Mouse (Mus musculus): Measurements from ENCODE around the gene Ndst2. TPM values are rescaled to one million over a fixed set of nuclear protein-coding genes. Genes with fewer than 3 reads are reported as not detected.
A peak's percentile ranks its signal among the peaks of the same experiment; 100 is the strongest.
"Not testable (repeated sequence)": the region's sequence is repeated elsewhere in the genome, so short reads cannot be mapped to it uniquely, and the experiment has no call there.

Ndst2 gene
- total RNA-seq, 2 experiments from 2014 or later, result 13.1 to 15.3 TPM

DNA sequence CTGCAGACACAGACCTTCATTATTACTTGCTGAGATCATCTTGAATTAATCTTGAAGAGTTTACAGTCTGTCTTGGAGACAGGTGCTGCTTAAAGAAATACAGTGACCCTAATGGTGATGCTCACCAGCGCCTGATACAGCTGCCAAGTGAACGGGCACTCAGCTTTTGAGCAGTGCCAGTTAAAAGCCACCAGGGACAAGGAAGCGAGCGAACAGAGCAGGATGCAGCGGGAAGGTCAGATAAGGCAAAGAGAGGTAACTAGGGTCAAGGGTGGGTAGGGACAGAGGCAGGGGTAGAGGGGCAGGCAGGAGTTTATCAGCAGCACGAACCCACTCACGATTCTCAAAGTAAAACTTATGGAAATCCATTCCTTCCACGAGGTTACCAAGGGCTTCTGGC lies 4.1 kb upstream of the Ndst2 start:
- DNase-seq, result no peak

DNA sequence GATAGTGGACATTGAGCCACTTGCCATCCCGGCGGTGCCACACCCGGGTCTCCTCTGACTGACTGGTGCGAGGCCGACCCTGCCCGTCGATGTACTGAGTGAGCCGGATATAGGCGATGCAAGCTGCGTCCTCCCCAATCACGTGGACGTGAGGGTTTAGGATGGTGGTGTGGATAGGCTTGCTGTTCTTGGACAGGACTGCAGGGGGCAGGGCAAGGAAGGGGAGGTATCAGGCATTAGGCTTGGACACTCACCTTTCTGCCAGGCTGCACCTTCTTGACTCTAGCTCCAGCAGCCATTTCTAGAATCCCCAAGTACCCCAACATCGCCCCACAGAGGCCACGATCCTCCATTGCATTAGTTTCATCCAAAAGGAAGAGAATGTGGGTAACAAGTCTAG lies 2.9 kb upstream of the Ndst2 start:
- DNase-seq, result no peak

GRCm38 (mm10) chr14:20735892-20736390 lies 1.6 kb upstream of the Ndst2 start:
- no peak for DNase-seq

DNA sequence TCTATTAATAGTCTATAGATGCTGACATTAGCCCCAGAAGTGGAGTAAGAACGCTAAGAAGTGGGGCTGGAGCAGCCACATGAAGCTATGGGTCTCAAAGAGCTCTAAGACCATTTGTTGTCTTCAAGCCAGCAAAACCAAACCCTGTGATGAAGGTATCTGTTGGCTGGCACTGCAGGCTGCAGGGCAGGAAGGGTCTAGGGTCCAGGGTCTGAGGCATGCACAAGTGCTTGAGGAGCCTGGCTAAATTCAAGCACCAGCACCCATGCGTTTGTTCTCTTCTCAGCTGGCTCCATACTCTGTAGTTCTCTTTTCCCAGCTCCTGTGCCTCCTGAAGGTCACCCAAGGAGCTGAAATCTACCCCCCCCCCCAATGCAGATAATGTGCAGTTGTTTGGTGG lies 690 bp upstream of the Ndst2 start:
- DNase-seq, result no peak

DNA sequence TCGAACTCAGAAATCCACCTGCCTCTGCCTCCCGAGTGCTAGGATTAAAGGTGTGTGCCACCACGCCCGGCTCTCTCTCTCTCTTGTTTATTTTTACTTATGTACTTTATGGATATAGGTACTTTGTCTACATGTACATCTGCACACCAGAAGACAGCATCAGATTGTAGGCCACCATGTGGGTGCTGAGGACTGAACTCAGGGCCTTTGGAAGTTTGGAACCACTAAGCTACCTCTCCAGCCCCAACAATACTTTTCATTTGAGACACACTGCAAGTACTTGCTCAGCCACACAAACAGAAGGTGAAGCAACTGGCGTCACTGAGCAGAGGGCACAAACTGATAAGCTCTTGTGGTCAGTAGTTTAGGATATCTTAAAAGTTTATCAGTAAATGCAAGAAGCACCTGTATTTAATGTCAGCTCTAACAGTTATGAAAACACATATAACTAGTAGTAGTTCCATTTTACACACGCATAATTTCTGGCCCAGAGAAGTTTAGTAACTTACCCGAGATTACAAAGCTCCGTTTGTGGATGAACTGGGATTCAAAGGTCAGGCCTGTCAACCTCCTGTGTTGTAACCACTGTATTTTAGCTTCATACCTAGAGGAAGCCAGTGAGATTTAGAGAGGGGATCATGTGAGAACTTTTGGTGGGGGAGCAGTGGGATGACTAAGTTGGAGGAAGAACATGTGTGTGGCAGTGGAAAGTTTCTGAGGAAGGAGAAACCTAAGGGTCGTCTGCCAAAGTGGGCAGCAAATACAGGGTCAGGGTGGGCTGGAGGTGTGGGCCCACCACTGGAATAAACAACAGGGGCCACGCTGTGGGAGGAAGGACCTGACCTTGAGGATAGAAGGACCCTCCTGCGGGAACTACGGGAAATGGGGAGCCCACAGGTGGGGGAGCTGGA lies 1.1 kb downstream of the Ndst2 start:
- no peak for DNase-seq

GRCm38 (mm10) chr14:20730853-20731602 lies 3.3 kb downstream of the Ndst2 start:
- no peak for DNase-seq

DNA sequence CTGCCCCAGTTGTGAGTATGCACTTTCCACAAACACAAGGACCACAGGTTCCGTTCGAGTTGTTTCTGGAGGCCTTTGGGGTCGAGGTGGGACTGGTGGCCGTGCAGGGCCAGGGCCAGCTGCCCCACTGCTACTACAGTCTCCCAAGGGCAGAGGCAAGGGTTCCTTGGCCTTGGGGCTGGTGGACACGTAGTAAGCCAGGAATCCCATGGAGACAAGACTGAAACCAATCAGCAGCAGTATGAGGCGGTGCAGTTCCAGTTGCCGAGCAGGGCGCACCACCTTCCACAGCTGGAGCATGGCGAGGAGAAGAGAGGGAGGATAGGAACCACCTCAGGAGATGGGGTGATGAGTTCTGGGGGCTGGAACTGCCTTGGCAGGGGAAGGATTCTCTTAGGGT lies 4.5 kb downstream of the Ndst2 start:
- DNase-seq, result no peak

- no peak for DNase-seq
Measured at GRCm38 (mm10) chr14:20725660-20726339, 8.6 kb downstream of the Ndst2 start.

GRCm38 (mm10) chr14:20724043-20724442 lies 10.3 kb downstream of the Ndst2 start:
- peak; percentile 77 for DNase-seq

DNA sequence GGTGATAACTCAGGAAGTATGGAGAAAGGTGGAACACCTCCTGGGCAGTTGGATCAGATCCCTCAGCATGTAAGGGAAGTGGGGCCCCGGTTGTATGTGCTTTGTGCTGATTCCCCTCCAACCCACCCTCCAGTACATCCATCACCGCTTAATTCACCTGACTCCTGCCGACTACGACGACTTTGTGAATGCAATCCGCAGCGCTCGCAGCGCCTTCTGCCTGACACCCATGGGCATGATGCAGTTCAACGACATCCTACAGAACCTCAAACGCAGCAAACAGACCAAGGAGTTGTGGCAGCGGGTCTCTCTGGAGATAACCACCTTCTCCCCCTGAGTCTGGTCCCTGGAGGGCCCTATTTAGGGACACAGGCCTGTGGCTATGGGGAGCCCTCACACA lies 11.4 kb downstream of the Ndst2 start:
- no peak for DNase-seq

DNA sequence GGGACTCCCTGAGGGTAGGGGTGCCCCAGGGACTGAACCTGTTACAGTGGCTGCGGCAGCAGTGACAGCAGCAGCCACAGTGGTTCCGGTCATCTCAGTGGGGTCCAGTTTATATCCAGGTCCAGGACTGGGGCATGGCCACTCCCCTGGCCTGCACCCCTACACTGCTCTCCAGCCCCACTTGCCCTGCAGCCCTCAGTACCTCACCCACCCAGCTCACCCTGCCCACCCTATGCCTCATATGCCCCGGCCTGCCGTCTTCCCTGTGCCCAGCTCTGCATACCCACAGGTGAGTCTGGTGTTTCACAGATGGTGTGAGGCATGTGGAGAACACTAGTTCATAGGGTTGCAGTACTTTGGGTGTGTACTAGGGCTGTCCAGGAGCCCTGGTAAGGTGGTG lies 13.0 kb downstream of the Ndst2 start:
- no peak for DNase-seq

DNA sequence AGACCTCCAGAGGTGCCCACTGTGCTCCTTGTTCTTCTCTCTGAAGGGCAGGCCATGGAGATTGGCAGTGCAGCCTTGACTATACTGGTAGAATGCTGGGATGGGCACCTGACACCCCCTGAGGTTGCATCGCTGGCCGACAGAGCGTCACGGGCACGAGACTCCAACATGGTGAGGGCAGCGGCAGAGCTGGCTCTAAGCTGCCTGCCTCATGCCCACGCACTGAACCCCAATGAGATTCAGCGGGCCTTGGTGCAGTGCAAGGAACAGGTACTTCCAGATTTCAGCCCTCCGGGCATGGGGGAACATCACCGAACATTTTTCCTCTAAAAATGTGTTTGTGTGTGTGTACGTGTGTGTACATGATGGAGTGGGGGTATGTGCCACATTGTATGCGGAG lies 14.6 kb downstream of the Ndst2 start:
- no peak for DNase-seq

- DNase-seq, result no peak
Measured at GRCm38 (mm10) chr14:20718443-20718842, 15.9 kb downstream of the Ndst2 start.

GRCm38 (mm10) chr14:20713832-20714231 lies 20.5 kb downstream of the Ndst2 start:
- DNase-seq, result no peak

- DNase-seq, result no peak
Measured at GRCm38 (mm10) chr14:20708239-20708638, 26.1 kb downstream of the Ndst2 start.

DNA sequence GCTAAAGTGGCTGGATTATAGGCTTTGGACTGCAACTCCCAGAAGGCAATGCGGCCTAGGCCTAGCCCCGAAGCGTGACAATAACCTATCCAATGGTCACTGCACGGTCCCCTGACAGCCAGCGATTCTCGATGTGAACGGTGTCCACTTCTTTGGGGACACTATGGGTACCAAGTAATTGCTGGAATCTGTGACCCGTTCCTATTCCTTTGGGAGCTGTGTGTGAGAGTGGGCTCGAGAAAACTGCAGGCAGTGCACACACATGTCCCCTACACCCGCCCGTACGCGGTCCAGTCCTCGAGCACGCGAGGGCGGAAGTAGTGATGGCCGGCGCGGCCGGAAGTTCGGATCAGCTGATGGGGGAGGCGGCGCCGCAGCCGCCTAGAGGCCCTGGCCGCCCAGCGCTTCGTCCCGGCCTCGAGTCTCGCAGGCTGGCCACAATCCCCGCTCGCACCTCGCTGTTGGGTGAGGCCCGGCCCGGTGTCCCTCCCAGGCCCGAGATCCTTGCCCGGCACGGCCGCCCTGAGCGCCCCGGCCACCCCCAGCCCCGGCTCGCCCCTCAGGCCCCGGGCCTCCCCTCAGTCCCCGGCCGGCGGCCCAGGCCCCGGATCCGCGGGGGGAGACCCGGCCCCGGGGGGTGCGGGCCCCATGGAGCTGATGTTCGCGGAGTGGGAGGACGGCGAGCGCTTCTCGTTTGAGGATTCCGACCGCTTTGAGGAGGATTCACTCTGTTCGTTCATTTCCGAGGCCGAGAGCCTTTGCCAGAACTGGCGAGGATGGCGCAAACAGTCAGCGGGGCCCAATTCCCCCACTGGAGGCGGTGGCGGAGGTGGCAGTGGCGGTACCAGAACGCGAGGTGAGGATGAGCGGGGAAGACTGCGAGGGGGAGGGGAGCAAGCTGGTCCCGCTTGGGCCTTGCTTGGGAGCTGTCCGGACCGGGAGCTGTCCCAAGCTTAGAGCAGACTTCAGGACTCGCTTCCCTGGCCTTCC lies 26.9 kb downstream of the Ndst2 start, which contains the start of gene Zswim8:
Zswim8 (plus strand) TSS at position 352 of the 990 bp plus-strand sequence.
- peak; percentile 89 for DNase-seq

DNA sequence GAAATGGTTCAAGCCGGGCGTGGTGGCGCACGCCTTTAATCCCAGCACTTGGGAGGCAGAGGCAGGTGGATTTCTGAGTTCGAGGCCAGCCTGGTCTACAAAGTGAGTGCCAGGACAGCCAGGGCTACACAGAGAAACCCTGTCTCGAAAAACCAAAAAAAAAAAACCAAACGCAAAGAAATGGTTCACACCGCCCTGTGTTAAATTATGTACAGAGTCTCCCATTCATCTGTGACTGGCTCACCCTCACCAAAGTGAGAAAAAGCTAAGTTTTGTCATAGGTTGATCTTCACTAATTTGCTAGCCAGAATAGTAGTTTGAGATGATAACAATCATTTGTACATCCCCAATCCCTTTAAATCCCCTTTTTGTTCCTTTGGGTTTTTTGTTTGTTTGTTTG lies 30.9 kb downstream of the Ndst2 start:
- not testable (repeated sequence) for DNase-seq

DNA sequence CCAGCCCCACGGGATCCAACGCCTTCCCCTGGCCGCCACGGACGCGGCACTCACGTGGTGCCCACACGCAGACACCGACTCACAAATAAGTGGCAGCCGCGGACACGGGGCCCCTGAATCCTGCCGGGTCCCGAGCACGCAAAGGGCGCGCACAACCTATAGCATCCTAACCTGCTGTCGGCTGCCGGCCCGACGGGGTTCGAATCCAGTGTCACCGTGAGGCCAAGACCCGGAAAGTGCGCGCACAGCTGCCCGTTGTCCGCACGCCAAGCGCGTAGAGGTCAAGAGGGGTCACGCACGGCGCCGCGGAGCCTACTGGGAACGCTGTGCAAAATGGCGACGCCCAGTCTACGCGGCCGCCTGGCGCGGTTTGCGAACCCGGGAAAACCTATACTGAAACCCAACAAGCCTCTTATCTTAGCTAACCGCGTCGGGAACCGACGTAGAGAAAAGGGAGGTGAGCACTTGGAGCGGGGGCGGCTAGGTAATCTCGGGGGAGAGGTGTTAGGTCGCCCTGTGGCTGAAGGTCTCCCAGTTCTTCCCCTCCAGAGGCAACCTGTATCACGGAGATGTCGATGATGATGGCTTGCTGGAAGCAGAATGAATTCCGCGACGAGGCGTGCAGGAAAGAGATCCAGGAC lies 31.5 kb downstream of the Ndst2 start, which contains the start of gene Chchd1:
Chchd1 (plus strand) TSS at position 266 of the 641 bp plus-strand sequence.
- DNase-seq, result peak; percentile 96

- no peak for DNase-seq
Measured at GRCm38 (mm10) chr14:20702096-20702740, 32.1 kb downstream of the Ndst2 start.

DNA sequence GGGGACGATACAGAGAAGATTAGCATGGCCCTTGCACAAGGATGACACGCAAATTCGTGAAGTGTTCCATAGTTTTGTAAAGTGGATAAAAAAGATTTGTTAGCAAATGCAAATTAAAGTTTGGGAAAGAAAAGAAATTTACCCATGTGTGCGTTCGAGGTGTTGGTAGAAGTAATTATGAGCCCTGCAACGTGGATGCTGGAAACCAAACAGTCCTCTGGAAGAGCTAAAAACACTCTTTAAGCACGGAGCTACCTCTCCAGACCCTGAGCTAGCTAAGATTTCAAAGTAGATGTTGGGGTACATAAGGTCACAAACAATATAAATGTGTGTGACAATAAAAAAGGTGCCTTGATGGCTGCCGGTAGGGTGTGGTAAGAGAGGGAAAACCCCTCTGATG lies 32.8 kb downstream of the Ndst2 start:
- no peak for DNase-seq

Data from gastrocnemius, postnatal 10 days (tissue).